Mouse (Mus musculus): ENCODE measurements around the gene Dgat2. TPM values are rescaled to one million over a fixed set of nuclear protein-coding genes. Genes with fewer than 3 reads are reported as not detected.

Gene Dgat2
- 26.4 and 28.5 TPM in 2 replicates for total RNA-seq (2017)

DNA sequence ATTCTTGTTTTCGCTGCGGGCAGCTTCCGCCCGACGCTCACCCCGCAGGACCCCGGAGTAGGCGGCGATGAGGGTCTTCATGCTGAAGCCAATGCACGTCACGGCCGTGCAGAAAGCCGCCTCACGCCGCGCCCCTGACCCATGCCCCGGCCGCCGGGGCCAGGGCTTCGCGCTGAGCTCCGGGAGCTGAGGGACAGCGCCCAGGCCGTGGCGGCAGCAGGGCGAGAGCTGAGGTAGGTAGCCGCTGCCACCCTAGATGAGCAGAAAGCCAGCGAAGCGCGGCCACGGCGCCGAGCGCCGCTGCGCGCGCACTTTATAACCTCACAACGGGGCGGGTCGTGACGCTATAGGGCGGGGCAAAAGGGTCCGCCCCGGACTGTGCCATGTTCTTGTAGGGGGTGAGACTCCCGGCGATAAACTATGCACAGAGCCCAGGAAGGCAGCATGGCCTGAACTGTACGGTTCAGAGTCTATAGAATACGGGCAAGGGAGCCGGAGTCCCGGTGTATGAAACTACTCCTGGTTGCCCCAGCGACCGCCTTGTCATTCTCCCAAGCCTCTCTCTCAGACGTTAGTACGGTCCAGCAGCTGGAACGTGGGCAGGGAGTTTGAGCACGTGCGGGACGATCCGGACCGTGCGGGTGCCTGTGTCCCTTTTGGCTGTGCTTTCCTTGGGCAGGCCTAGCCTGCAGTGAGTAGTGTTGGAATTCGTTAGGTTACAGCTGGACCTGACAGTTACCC, at the start of gene Dgat2:
Gene Dgat2 (minus strand): TSS at position 288 of the 741 bp plus-strand sequence.
- peak; percentile 69 for ATAC-seq (ENCODE audit: extremely low read depth, insufficient number of reproducible peaks, low FRiP score, poor library complexity, severe bottlenecking)

DNA sequence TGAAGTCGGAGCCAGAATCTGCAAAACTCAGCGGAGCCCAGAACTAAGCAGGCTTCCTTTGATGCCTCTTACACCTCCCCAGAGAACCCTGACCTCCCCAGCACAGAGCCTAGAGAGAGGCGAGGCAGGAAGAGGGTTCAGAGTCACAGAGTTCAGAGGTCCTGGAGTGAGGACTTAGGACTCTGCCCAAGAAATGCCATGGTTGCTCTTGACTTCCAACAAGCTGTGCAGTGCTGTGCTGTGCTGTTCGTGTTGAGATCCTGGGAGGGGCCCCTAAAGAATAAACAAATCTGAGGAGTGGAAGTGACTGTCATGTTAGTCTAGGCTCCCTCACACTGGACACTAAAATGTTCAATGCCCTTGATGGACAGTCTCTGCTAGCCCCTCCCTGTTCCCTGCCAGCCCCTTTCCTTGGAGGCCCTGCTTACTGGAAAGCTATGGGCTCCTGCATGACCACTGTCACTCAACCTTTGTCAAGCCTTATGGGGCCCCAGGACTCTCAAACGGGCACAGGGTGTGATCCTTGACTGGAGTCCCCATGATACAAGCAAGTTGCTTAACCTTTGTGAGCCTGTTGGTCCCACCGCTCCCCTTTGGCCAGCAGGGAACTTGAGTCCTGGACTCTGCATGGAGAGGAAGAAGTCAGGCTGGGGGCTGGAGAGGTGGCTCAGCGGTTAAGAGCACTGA, 47.7 kb upstream of the Dgat2 start:
- ATAC-seq (ENCODE audit: extremely low read depth, insufficient number of reproducible peaks, low FRiP score, poor library complexity, severe bottlenecking), result no peak

DNA sequence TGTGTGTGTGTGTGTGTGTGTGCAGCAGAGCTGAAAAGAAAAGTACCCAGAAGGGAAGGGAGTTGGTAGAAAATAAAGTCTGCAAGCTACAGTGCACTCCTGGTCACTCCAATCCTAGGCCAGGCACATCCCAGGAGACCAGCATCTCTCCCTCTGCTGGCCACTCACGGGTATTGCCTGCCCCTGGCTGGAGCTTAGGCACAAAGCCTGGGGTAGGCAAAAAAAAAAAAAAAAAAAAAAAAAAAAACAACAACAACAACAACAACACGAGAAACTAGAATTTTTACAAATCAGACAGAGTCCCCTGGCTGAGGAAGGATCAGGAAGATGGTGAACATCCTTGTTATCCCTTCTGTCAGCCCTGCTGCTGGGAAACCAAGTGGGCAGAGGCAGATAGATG, 46.9 kb upstream of the Dgat2 start:
- ATAC-seq (ENCODE audit: extremely low read depth, insufficient number of reproducible peaks, low FRiP score, poor library complexity, severe bottlenecking), result no peak; the same call in 1 of the 2 replicates

- no peak for ATAC-seq (ENCODE audit: extremely low read depth, insufficient number of reproducible peaks, low FRiP score, poor library complexity, severe bottlenecking)
Measured at GRCm38 (mm10) chr7:99228825-99229224, 46.3 kb upstream of the Dgat2 start.

GRCm38 (mm10) chr7:99227267-99227666, 44.7 kb upstream of the Dgat2 start:
- ATAC-seq (ENCODE audit: extremely low read depth, insufficient number of reproducible peaks, low FRiP score, poor library complexity, severe bottlenecking), result no peak

- ATAC-seq (ENCODE audit: extremely low read depth, insufficient number of reproducible peaks, low FRiP score, poor library complexity, severe bottlenecking), result no peak
Measured at GRCm38 (mm10) chr7:99226662-99227061, 44.1 kb upstream of the Dgat2 start.

GRCm38 (mm10) chr7:99225421-99225820, 42.9 kb upstream of the Dgat2 start:
- no peak for ATAC-seq (ENCODE audit: extremely low read depth, insufficient number of reproducible peaks, low FRiP score, poor library complexity, severe bottlenecking)

DNA sequence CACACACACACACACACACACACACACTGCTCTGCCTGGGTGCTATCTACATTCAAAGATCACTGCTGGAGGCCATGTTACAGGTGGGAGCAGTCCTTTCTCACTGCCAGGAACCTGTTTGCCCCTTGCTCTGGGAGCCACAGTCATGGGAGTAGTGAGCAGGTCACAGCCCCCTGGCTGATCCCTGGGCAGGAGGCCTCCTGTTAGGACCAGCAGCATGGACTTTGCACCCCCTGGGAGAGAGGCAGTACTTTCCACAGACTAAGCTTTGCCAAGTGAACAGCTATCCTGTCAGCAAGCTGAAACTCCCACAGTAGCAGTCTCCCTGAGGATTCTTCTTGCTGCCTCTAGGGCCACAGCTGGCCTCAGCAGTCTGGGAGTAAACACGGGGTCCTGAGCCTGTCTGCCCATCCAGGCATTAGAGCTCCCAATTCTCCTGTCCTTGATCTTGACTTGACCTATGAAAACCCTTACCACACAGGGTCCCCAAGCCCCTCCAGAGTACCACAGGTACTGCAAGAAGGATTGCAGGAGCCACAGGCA, 42.2 kb upstream of the Dgat2 start:
- no peak for ATAC-seq (ENCODE audit: extremely low read depth, insufficient number of reproducible peaks, low FRiP score, poor library complexity, severe bottlenecking)

- no peak for ATAC-seq (ENCODE audit: extremely low read depth, insufficient number of reproducible peaks, low FRiP score, poor library complexity, severe bottlenecking)
Measured at GRCm38 (mm10) chr7:99224225-99224624, 41.7 kb upstream of the Dgat2 start.

DNA sequence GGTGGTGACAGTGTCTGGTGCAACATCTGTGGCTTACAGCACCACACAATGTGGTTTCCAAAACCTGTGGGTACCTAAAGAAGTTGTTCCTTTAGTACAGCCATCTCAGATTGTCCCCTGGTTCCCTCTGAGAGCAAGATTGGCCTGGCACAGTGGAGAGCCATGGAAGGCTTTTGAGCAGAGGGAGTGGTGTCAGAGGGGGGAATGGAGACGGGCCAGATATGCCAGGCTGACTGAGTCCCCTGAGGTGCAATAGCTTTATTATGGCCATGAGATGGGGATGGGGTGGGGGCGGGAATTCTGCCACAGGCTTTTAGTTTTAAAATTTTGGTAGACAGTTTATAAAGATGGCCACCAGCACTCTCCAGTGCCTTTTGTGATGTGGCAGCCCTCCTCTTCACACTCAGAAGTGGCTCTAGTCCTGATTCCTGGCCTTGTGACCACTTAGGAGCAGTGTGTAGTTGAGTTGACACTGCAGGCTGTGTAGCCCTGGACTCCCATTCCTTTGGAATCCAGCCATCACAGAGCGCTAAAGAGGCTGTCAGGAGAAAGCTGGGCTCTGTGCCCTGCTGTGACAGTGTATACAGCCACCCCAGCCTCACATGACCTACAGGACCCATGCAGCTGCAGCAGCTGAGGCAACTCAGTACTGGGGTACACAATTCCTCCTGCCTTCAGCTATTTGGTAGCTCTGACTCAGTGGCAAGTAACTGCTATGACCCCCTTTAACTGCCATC, 35.0 kb upstream of the Dgat2 start:
- ATAC-seq (ENCODE audit: extremely low read depth, insufficient number of reproducible peaks, low FRiP score, poor library complexity, severe bottlenecking), result no peak

DNA sequence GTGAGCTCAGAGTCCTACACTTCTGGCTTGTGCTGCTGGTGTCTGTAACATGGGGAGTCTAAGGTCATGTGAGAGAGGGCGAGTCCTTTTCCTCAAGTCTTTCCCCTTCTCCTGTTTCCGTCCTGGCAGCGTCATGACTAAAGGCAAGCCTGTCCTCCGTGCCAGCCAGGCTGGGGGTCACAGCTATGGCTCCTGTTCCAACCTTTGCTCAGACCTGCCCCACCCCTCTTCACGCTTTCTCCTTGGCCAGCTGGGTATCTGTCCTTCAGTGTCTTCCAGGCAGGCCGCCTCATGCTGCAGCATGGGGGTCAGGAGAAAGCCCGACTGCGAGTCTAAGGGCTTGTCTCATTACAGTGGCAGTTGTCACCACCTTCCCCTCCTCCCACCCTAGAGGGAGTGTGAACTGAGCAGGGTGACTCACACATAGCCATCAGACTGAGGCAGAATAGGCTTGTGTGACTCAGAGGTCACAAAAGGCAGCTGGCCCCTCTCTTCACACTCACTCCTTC, 32.9 kb upstream of the Dgat2 start:
- no peak for ATAC-seq (ENCODE audit: extremely low read depth, insufficient number of reproducible peaks, low FRiP score, poor library complexity, severe bottlenecking)

- ATAC-seq (ENCODE audit: extremely low read depth, insufficient number of reproducible peaks, low FRiP score, poor library complexity, severe bottlenecking), result no peak
Measured at GRCm38 (mm10) chr7:99214621-99215185, 32.2 kb upstream of the Dgat2 start.

- ATAC-seq (ENCODE audit: extremely low read depth, insufficient number of reproducible peaks, low FRiP score, poor library complexity, severe bottlenecking), result no peak
Measured at GRCm38 (mm10) chr7:99213686-99214085, 31.2 kb upstream of the Dgat2 start.

GRCm38 (mm10) chr7:99213056-99213455, 30.5 kb upstream of the Dgat2 start:
- ATAC-seq (ENCODE audit: extremely low read depth, insufficient number of reproducible peaks, low FRiP score, poor library complexity, severe bottlenecking), result no peak

DNA sequence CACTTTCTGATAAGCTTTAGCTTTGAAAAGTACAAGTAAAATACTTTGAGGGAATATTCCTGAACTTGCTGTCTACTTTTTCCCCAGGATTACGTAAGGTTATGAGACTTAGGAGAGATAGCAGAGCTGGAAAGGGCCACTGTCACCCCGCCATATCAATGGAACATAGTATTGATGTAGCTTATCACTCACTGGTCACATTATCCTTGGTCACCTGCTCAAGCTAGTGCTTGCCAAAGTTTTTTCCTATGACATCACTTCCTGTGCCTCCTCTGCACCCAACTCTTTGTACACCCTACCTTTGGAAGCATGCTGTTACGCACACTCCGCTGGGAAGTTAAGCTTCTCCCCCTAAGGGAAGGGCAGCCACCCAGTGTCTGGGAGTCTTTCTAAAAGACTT, 26.2 kb upstream of the Dgat2 start:
- no peak for ATAC-seq (ENCODE audit: extremely low read depth, insufficient number of reproducible peaks, low FRiP score, poor library complexity, severe bottlenecking)

DNA sequence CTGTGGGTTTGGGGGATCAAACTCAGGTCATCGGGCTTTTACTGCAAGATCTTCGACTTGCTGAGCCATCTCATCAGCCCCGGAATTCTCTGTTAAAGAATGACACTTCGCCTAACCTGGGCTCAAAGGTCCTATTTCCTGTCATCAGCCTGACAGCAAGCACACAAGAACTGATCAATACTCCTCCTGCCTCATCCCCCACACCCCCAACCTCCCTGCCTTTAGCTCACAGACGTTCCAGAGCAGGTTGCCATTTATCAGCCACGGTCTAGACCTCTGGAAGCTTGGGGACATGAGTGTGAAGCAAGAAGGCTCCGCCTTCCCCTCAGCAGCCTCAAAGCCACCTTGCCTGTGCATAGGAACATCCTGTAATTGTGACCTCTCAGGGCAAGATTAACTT, 23.8 kb upstream of the Dgat2 start:
- ATAC-seq (ENCODE audit: extremely low read depth, insufficient number of reproducible peaks, low FRiP score, poor library complexity, severe bottlenecking), result no peak

- ATAC-seq (ENCODE audit: extremely low read depth, insufficient number of reproducible peaks, low FRiP score, poor library complexity, severe bottlenecking), result no peak
Measured at GRCm38 (mm10) chr7:99202163-99202562, 19.6 kb upstream of the Dgat2 start.

- no peak for ATAC-seq (ENCODE audit: extremely low read depth, insufficient number of reproducible peaks, low FRiP score, poor library complexity, severe bottlenecking)
Measured at GRCm38 (mm10) chr7:99200290-99200689, 17.8 kb upstream of the Dgat2 start.
